Mouse (Mus musculus) cerebellum, adult 9-11 months (tissue): ENCODE results near the gene Lims1.

Source experiments
- DNase-seq: peaks from one replicate; pipeline ENCODE4 v3.0.0; 2022

Gene Lims1

GRCm38 (mm10) chr10:58351670-58352069 is 28.4 kb downstream of the Lims1 start:
- DNase-seq: no peak

- DNase-seq: no peak
Observed at GRCm38 (mm10) chr10:58352364-58352763, 29.1 kb downstream of the Lims1 start.

- no peak for DNase-seq
Observed at GRCm38 (mm10) chr10:58354561-58354960, 31.3 kb downstream of the Lims1 start.

GRCm38 (mm10) chr10:58356460-58356859 is 33.2 kb downstream of the Lims1 start:
- no peak for DNase-seq

- peak; percentile 36 for DNase-seq
Observed at GRCm38 (mm10) chr10:58359123-58359522, 35.9 kb downstream of the Lims1 start.

- DNase-seq: no peak
Observed at GRCm38 (mm10) chr10:58359952-58360351, 36.7 kb downstream of the Lims1 start.

GRCm38 (mm10) chr10:58362745-58363144 is 39.5 kb downstream of the Lims1 start:
- DNase-seq: no peak

GRCm38 (mm10) chr10:58364770-58365515 is 41.7 kb downstream of the Lims1 start:
- DNase-seq: no peak

- no peak for DNase-seq
Observed at GRCm38 (mm10) chr10:58368791-58369706, 45.8 kb downstream of the Lims1 start.

GRCm38 (mm10) chr10:58369707-58370093 is 46.4 kb downstream of the Lims1 start:
- no peak for DNase-seq

- DNase-seq: no peak
Observed at GRCm38 (mm10) chr10:58370143-58370542, 46.9 kb downstream of the Lims1 start.

- DNase-seq: no peak
Observed at GRCm38 (mm10) chr10:58370559-58370958, 47.3 kb downstream of the Lims1 start.

- DNase-seq: no peak
Observed at GRCm38 (mm10) chr10:58371279-58371842, 48.1 kb downstream of the Lims1 start.

- DNase-seq: no peak
Observed at GRCm38 (mm10) chr10:58372430-58373030, 49.3 kb downstream of the Lims1 start.

- no peak for DNase-seq
Observed at GRCm38 (mm10) chr10:58373829-58374228, 50.6 kb downstream of the Lims1 start.

- no peak for DNase-seq
Observed at GRCm38 (mm10) chr10:58377592-58378197, 54.4 kb downstream of the Lims1 start.

- DNase-seq: no peak
Observed at GRCm38 (mm10) chr10:58378380-58378779, 55.1 kb downstream of the Lims1 start.

- DNase-seq: no peak
Observed at GRCm38 (mm10) chr10:58379699-58380098, 56.4 kb downstream of the Lims1 start.

GRCm38 (mm10) chr10:58381904-58382303 is 58.6 kb downstream of the Lims1 start:
- no peak for DNase-seq

GRCm38 (mm10) chr10:58382621-58383101 is 59.4 kb downstream of the Lims1 start:
- DNase-seq: no peak

- peak; percentile 66 for DNase-seq
Observed at GRCm38 (mm10) chr10:58383282-58383681, 60.0 kb downstream of the Lims1 start.

- peak; percentile 80 for DNase-seq
Observed at GRCm38 (mm10) chr10:58383761-58384160, 60.5 kb downstream of the Lims1 start.

- DNase-seq: no peak
Observed at GRCm38 (mm10) chr10:58385629-58386028, 62.4 kb downstream of the Lims1 start.
